Mouse (Mus musculus) spleen, adult 18-20 months (tissue): ENCODE results near the gene Slc10a7.

Experiments used
- DNase-seq, 2 experiments: peaks; one replicate each; pipeline ENCODE4 v3.0.0; 2022; ENCODE audit warnings: mixed read lengths in 2 of 2

Gene Slc10a7

DNA sequence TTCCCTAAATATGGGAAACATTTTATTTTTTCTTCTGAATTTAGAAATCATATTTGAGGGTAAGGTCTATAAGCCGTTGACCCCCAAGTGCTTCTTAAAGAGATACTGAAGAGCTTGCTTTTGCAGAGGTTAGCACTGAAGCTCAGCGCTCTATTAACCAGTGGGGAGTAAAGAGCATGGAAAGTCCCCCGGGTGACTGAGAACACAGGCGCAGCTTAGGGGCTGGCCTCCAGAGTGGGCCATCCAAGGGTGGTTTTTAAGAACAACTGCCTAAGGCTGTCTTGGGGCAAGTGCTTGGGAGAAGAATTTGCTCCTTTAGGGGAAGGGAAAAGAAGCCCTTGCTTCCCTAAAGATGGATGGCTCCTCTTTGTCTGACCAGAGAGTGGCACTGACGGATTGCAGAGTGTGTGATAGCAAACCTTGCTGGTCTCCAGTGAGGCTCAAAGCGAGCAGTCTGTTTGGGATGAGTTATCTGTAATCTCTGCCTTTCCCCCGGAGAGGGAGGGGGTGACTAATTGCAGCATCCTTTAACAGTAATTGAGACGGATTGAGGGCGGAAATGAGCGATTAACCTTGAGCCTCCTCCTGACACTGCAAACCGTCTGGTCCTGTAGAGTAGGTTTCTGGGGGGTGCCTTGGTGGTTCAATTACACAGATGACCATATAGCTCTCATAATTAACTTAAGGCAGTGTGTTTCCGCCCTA lies 115.7 kb downstream of the Slc10a7 start:
- peak; percentile 20 to 24 for DNase-seq

DNA sequence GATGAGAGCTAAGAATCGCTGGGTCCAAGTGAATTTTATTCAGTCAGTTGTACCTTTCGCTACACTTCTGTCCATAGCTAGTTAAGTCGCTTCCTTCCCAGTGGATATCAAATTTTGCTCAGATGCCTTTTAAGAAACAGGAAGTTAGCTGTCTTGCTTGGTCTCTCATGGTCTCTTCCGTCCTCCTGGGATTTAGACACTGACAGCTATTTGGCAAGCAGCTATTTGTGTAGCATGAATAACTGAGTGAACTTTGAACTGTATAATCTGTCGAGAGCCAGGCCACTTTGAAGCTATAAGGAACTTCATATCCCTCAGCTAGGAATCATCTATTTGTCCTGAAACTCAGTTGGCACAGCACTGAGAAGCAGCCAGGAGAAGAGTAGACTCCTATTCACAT lies 117.5 kb downstream of the Slc10a7 start:
- DNase-seq, result no peak

DNA sequence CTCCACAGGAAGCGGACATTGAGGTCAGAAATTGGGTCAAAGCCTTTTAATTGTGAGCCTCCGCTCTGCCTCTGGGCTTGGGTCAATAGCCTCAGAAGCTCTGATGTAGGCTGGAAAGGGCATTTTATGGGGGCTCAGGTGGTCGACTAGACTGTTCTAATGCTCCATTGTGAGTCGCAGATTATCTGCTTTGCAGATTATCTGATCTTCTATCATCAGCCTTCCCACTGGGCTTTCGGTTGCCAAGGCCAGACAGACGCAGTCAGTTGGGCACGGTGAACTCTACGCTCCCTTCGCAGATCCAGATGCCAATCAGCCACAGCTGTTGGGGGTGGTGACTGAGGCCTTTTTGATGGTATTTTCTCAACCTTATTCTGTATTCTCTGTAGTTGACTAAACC lies 118.6 kb downstream of the Slc10a7 start:
- no peak for DNase-seq

DNA sequence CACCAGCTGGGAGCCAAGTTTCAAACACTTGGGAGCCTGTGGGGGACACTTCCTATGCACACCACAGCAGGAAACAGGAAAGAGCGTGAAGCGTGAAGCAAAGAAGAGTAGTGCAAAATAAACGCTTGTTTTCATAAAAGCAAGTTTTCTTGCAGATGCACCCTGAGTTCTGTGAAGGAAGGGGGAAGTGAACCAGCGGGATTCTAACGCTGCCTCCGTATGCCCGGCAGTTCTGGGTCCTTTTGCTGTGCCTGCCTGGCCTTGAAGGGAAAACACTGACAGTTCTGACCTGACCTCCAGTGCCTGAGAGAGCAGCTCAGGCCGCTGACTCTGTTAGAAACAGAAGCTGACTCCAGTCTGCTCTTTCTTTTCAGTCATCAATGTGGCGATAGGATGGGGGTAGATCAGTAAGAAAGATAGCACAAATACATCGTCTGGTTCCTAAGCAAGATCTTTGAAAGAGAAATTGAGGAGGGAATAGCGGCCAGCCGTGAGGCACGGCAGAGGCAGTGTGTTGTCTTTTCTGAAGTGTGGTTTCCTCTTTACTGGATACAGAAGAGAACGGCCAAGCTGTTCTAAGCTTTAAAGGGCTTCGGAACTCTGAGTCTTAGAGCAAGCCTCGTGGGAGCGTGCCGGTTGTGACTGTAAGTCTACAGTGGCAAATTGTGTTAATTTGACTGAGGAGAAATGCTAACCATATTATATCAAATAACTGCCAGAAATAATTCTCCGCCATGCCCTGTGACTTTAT lies 121.4 kb downstream of the Slc10a7 start:
- DNase-seq, result peak; percentile 19 to 39

DNA sequence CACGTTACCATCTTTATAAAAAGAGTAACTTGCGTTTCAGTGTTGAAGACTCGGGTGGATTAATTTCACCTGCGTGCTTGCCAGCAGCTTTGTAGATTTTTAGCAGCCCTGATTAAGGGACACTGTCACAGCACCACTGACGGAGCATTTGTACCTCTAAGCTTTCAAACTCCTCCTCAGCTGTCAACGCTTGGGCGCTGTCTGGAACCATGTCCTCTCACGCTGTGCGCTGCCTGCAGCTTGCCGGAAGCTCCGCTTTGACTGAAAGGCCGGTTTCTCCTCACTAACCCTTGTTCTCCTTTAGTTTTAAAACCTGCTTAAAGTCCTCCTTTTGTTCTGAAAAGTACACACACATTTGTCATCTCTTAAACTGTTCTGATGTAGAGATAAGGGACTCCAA lies 123.9 kb downstream of the Slc10a7 start:
- peak; percentile 32 to 57 for DNase-seq

DNA sequence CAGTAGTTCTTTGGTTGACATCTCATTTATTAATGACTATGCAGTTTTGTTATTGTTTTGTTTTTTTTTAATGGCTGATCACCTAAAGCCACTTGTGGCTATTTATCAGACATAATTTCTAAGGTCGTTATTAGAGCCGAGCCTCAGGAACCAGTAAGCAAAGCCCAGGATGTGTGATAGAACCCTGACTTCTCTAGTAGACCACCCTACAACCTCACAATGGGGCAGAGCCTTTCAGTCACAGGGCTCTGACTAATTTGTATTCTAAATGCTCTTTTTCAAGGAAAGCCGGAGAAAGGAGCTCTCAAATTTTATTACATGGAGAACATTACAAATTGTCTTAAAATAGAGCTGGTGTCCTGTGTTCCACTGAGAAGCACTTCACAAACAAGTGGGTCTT lies 124.9 kb downstream of the Slc10a7 start:
- no peak for DNase-seq

DNA sequence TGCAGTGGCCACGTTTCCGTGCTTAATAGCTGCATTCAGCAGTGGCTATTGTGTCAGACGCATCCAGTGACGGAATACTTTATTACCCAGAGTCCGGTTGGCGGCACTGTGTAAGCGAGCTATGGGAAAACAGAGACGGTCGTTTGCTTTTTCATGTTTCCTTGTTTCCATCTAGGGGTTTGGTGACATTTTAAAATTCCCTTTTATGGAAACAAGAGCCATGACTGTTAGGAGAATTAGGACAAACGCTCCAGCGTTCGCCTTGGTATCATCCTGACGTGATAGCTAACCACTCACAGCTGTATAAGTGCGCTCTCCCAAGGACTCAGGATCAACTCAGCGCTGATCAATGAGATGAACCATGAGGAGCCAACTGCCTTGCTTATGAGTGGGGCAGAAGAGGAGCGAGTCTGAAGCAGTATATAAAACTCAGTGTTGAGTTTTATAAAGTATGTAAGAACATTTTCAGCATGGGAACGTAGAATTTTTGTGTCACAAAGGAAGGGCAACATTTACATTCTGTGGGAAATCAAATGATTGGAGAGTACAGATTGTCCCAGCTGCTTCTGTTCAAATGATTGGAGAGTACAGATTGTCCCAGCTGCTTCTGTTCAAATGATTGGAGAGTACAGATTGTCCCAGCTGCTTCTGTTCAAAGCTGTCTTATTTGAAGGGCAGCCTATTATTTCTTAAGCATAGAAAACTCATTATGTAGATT lies 125.5 kb downstream of the Slc10a7 start:
- no peak for DNase-seq

DNA sequence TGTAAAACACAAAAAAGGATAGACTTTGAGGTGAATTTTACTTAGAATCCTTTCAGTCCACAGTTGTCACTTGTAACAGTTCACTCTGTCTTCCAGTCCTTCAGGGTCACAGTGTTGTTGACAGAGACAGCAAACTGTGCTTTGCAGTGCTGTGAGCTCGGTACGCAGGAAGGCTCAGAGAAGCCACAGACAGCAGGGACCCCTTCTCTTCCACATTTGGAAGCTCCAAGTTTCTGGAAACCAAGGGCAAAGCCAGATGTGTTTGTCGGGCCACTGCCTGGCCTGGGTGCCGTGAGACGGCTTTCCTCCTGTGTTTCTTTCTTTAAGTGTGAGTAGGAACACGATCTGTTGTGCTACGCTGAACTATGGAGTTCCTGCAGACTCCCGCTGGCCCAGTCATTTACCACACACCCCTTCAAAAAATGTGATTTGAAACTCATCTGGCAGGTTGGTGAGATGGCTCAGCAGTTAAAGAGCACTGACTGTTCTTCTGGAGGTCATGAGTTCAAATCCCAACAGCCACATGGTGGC lies 126.2 kb downstream of the Slc10a7 start:
- DNase-seq, result no peak

DNA sequence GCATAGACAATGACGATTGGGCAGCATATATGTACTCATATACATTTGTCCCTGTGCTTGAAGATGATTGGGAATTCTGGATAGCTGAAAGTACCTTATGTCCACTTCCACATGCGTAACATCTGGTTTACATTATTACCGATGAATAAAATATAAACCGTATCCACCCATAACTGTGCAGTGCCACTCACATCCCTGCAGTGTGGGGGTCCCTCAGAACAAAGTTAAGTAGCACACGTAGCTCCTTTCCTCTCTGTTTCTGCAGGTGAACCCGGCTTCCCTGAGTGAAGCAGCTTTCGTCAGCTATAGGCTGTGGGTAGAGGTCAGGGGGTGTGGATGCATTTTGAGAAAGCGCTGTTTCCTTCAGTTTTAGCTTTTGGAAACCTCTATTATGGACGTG lies 132.8 kb downstream of the Slc10a7 start:
- no peak for DNase-seq

DNA sequence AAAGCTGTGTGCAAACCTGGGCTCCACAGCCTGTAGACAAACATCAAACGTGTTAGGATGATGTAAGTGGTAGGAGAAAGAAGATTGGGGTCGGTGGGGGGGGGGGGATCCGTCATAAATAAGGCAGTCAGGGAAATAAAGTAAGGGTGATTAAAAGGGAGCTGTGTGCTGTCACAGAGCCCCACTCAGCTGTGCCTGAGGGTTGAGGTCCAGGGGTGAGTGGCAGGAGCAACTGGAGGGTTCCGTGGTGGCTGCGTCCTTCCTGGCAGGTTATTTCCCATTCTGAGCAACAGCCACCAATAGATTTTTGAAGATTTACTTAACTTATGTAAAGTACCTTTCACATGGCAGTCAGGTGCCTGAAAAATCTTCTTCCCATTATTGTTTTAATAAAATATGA lies 133.2 kb downstream of the Slc10a7 start:
- DNase-seq, result no peak

DNA sequence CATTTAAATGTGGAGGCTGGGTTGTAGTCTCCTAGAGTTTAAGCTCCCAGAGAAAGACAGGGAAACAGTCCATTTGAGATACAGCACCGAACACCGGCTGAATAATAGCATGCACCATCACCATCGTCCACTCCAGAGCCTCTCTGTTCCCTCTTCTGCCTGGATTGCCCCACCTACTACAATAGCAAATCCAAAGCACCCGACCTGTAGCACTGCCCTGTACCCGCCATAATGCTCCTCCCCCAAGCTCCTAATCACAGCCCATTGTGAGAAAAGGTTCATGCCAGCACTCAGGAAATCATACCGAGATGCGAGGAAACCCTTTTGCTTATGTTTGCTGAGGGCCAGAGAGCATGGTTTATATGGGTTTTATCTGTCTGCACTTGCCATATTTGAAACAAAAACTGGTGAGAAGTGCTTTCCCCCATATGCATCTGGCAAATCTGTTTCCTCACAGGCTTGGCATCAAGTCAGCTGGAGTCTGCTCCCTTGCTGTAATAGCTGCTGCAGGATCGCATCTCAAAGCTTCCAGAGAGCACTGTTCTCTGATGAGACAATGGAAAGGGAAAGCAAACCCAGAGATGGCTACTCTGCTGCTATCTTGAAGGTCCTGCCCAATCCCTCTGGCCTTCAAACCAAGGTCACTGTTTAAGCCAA lies 138.0 kb downstream of the Slc10a7 start:
- DNase-seq, result no peak

DNA sequence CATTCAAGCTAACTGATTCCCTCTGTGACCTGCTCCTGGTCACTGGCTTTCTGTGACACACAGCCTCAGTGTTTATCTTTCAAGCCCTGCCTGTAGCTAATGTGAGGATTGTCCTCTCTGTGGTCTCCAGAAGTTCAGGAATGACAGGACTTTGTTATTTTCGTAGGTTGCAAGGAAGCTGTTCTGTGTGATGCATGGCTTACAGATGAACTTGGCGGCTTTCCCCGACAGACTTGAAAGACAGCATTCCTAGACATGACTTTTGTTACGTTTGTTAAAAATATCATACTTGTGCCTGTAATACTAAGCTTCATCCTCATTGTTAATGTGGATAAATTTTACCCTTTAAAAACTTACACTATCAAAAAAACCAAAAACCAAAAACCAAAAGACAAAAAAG lies 138.7 kb downstream of the Slc10a7 start:
- DNase-seq, result no peak

DNA sequence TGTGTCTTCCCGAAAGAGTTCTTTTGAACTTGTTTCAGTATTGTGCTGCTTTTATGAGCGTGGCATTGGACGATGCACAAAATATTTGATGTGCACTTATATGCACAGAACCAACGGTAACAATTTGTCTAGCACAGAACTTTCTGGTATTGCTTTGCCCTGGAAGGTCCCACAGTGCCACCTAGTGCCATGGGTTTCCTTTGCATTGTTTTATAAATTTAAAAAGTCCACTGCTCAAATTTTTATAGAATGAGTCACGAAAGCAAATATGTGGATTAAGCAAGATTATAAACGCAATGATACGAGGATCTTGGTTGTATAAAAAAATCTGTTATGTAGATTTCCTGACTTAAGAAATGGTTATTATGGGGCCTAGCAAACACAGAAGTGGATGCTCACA lies 139.8 kb downstream of the Slc10a7 start:
- peak; percentile 38 to 71 for DNase-seq

DNA sequence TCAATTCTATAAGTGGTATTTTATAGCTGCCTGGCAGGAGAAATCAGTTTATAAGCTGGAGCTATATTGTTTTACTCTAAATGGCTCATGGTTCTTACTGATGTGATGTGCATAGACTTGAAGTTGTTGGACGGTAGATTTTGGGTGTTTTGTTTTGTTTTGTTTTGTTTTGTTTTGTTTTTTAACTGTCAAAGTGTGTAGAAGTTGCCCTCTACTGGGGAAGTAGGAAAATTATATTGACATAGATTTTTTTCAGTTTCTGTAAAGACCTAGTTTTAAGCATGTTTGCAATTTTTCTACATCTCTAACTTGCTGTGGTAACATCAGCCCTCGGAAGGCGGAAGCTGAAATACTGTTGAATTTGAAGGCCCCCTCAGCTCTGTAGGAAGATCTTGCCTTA lies 142.5 kb downstream of the Slc10a7 start:
- DNase-seq, result no peak

DNA sequence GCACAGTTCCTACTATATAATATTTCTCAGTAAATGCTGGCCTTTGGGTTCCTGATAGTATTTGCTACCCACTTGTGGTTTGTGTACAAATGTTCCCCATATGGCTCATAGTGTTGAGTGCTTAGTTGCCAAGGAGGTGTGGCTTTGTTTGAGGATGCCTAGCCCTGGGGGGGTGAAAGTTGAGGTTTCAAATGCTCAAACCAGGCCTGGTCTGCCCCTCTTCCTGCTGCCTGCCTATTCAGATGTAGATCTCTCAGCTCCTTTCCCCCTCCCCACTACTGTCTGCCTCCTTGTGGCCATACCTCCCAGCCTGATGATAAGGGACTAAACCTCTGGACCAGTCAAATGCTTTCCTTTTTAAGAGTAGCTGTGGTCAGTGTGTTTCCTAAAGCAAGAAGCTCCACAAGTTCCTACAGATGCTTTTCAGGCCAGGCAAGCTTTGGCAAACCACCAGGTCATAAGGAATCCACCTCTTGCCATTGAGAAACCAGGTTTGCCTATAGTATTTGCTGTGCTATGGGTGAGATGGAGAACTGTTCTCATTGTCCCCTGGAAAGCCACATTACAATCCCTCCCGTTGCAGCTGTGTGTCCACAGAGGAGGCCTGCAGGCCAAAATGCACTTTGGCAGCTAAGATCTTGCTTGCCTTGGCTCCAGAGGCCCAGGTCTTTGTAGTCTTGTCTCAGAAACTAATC lies 146.4 kb downstream of the Slc10a7 start:
- no peak for DNase-seq

DNA sequence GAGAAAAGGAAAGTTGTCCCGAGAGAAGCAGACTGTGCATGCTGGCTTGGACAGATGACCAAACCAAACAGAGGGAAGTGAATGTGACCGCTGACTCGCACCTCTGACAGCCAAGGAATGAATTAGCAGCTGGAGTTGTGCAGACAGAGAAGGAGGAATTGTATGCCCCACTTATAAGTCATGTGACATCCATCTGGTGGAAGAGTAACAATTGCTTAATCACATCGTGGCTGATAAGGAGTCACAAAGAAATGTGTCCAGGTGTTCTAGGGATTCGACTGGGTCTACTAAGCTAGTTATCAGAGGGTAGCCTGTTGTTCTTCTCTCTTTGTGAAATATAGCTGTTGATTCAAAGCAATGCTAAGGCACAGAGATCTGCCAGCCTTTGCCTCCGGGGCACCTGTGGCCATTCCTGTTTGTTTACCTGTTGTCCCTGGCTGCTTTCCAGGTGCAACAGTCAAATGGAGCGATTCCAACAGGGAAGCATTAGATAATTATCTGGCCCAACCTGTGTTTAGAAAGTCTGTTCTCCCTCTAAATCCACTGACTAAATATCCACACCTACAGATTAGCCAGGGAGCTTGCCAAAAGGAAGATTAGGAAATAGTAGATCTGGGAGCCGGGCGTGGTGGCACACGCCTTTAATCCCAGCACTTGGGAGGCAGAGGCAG lies 147.7 kb downstream of the Slc10a7 start:
- DNase-seq, result no peak

DNA sequence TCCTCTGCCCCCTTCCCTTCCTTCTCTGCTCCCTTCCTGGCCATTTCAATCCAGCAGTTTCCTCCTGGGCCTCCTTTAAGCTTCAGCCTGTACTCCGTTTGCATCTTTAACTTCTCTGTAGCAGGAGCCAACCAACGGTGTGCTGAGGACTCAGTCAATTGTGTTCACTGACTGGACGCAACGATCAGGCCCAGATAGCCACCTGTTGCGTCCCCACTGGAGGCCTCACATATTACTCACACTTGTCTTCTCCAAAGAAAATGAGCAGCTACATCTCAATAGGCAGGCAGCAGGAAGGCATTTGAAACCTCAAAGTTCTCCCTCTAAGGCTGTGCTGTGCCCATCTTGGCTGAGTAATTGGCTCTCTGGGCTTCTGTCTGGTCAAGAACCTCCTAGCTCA lies 149.0 kb downstream of the Slc10a7 start:
- no peak for DNase-seq

DNA sequence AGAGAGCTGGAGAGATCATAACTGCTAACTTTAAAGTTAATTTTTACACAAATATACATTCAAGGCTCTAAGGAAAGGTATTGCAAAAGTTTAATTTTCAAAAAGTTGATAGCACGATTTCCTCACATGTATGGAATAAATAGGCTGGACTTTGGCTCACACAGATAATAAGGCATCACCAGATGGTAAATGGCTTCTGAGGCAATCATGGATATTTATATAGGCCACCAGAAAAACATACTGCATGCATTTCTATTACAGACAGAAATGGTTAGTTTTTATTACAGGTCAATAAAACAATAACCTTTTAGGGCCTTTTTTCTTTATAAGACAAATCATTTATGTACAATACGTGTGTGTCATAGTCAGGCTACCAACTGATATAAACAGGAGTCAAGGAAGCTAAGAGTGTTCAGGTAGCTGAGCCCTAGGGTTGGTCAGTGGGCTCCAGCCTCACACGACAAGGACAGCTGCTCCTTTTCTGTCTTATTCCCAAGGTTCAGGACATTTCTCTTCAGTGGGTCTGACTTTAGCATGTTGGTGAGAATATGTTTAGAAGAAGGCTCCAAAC lies 150.6 kb downstream of the Slc10a7 start:
- no peak for DNase-seq

DNA sequence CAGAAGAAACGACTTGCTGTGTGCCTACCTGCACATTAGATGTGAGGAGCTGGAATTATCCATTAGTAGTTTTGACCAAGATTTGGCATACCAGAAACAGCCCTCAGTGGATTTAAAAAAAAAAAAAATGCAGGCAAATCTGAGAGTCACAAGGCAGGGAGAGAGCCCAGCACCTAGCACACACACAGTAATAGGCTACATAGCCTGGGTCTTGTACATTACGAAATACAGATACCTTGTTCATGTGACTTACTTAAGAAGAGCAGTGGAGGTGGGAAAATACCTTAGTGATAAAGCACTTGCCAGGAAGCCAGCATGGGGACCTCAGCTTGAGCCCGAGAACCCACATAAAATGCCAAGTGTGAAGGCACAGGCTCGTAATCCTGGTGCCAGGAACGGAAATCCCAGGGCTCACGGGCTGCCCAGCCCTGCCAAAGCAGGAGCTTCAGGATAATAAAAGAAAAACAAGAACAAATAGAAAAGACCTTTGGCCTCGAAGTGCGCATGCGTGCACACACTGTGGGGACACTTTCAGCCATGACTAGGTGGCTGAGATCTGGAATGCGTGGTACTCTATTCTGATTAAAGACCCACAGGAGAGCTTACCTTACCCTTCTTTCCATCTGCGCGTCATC lies 155.3 kb downstream of the Slc10a7 start:
- no peak for DNase-seq

DNA sequence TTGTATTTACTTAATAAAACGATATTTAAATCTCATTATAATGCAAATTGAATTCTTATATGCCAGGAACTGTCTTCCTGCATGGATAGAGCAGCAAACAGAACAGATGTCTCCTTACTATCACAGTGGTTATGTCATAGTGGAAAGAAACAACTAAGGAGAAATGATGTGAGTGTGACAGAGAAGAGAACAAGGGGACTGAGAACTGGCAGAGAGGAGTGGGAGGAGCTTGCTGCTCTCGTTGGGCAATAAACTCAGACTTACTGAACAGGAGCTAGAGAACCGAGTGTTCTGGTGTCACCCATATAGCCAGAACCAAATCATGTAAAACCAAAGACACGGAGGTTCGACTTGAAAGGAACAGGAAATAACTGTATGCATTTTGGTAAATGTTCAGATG lies 158.3 kb downstream of the Slc10a7 start:
- DNase-seq, result no peak

DNA sequence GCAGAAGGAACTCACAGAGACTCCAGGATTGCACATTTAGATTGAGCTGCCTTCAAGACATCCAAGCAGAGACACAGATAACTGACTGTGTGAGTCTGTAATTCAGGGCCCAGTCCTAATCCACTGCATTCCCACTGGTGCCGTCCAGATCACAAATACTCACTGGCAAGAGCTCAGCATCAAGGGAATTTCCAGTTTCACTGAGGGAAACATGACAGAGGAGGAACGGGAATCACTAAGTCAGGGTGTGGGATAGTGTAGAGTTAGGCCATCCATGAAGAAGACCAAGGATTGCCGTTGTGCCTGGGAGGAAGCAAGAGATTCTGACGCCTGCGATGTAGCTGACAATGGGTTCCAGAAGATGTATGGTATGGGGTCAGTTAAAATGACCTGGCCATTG lies 159.1 kb downstream of the Slc10a7 start:
- no peak for DNase-seq
